Mouse (Mus musculus): ENCODE results near the gene Senp6. TPM values are rescaled to one million over a fixed set of nuclear protein-coding genes. Genes with fewer than 3 reads are reported as not detected.
A peak's percentile ranks its signal among the peaks of the same experiment; 100 is the strongest.

Senp6 gene
- polyA plus RNA-seq, 1 experiment, result 24.9 TPM

DNA sequence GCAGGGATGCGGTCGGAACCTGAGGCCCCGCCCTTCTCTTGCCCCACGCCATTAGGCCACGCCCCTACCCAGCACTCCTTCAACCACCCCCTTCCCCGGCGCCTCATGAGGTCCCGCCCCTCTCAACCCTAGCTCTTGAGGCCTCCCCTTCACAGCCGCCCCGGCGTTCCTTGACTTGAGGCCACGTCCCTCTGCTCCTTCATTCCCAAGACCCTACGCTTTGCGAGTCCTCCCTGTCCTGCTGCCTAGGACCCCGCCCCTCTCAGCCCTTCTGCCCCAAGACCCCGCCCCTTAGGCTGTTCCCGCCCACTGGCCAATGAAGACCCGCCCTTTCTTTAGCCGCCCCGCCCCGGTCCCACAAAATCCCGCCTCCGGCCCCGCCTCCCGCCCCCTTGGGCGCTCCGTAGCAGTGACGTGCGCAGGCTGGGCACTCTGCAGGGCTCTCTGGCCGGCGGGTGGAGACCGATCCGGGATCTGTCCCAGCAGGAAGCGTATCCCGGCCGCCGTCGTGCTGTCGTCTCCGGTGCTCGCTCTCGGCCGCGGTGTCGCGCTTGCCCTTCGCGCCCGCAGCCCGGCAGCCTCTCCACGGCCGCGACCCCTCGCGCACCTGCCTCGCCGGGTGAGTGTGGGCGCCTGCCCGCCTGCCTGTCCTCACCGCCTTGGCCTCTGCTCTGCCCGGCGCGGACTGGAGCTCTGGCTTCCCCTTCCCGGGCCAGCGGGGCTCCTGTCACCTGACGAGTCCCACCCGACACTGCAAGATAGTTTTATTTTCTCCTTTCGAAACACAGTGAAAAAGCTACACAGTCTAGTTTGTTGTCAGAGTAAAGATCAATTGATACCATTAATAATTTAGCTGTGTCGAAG lies 98.1 kb downstream of the Senp6 start, which contains the start of gene Myo6:
TSS of gene Myo6 (plus strand) at position 421 of the 864 bp plus-strand sequence.
- TF ChIP-seq POLR2A (IDR thresholded peaks at IDR 0.05; ENCODE audit: insufficient read length, low read depth), result peak; percentile 95
- TF ChIP-seq USF1 (IDR thresholded peaks at IDR 0.05; ENCODE audit: low read depth), result no peak
- TF ChIP-seq TCF3 (IDR thresholded peaks at IDR 0.05; ENCODE audit: insufficient read length, low read depth), result no peak
- no peak for TF ChIP-seq MAX (IDR thresholded peaks at IDR 0.05; ENCODE audit: low read depth)
- TF ChIP-seq REST (IDR thresholded peaks at IDR 0.05; ENCODE audit: insufficient read depth, insufficient read length), result no peak
- TF ChIP-seq MYOD1 (IDR thresholded peaks at IDR 0.05; ENCODE audit: control insufficient read depth in 1 of 3, insufficient read length in 2 of 3, low read depth in 2 of 3), result peak in 1 of 3 experiments; percentile 65
- TF ChIP-seq CEBPB (IDR thresholded peaks at IDR 0.05; ENCODE audit: insufficient read depth, poor library complexity, severe bottlenecking), result no peak
- no peak for TF ChIP-seq SRF (IDR thresholded peaks at IDR 0.05; ENCODE audit: control insufficient read depth, insufficient read length, low read depth)
- TF ChIP-seq POLR2AphosphoS2 (IDR thresholded peaks at IDR 0.05; ENCODE audit: insufficient read length, low read depth), result peak; percentile 93
- no peak for TF ChIP-seq E2F4 (IDR thresholded peaks at IDR 0.05; ENCODE audit: insufficient read depth)
- no peak for TF ChIP-seq TCF12 (IDR thresholded peaks at IDR 0.05; ENCODE audit: insufficient read depth, poor library complexity, severe bottlenecking)
- TF ChIP-seq MYOG (IDR thresholded peaks at IDR 0.05; ENCODE audit: control insufficient read depth in 1 of 3, insufficient read depth in 1 of 3, insufficient read length in 2 of 3, low read depth in 2 of 3), result peak in 1 of 3 experiments; percentile 33
- peak within 1 kb of the TSS; percentile 94 for H3ac ChIP-seq (ENCODE audit: control insufficient read depth, insufficient read length)
- H3K36me3 ChIP-seq (ENCODE audit: control insufficient read depth, insufficient read depth), result no peaks in the 10 kb centered on the region
- H3K4me3 ChIP-seq, result peak within 1 kb of the TSS; percentile 37
- no peaks in the 10 kb centered on the region for H3K79me2 ChIP-seq (ENCODE audit: control insufficient read depth, insufficient read depth)
- H3K4me2 ChIP-seq (ENCODE audit: low read depth), result peak within 1 kb of the TSS; percentile 90
- no peaks in the 10 kb centered on the region for H3K27me3 ChIP-seq (ENCODE audit: control insufficient read depth, insufficient read depth, insufficient read length)

DNA sequence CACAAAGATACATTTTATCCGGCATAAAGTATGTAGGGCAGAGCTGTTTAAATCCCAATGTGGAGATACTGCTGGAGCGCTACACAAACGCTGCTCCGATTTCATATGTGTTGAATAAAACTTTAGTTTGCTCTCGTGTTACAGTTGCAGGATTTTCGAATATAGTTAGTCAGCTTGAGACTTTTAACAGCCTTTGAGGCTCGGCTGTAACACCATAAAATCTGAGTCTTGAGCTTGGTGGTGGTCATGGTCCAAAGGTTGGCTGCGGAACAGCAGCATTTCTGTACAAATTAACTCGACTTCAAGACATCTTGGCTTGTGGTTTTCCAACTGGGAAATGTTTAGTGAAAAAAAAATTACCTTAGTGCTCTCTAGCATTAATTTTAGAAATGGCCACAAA lies 99.0 kb downstream of the Senp6 start:
- peak overlapping the region; percentile 94 for H3ac ChIP-seq (ENCODE audit: control insufficient read depth, insufficient read length)
- TF ChIP-seq USF1 (IDR thresholded peaks at IDR 0.05; ENCODE audit: low read depth) (no peak), REST (IDR thresholded peaks at IDR 0.05; ENCODE audit: insufficient read depth, insufficient read length) (no peak)
- no peaks in the 10 kb centered on the region for H3K79me2 ChIP-seq (ENCODE audit: control insufficient read depth, insufficient read depth)
- no peaks in the 10 kb centered on the region for H3K36me3 ChIP-seq (ENCODE audit: control insufficient read depth, insufficient read depth)
- no peaks in the 10 kb centered on the region for H3K27me3 ChIP-seq (ENCODE audit: control insufficient read depth, insufficient read depth, insufficient read length)
- H3K4me3 ChIP-seq, result peak overlapping the region; percentile 37
- H3K4me2 ChIP-seq (ENCODE audit: low read depth), result peak overlapping the region; percentile 80

DNA sequence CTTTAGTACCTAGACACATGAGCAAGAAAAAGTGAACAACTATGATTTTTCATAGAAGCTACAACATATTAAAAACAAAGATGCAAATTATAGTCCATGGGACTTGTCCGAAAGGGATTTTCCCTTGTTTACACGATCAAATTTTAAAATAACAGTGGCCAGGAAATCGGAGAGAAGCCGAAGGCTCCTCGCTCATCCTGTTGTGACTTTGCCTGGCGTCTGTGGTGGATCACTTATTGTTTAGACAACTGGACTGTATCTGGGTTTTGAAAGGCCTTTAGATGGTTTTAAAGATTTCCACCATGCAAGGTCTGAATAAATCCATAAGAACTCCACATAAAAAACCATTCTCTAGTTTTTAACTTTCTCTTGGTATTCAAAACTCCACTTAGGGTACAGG lies 99.7 kb downstream of the Senp6 start:
- H3ac ChIP-seq (ENCODE audit: control insufficient read depth, insufficient read length), result no peak overlapping the region
- no peaks in the 10 kb centered on the region for H3K36me3 ChIP-seq (ENCODE audit: control insufficient read depth, insufficient read depth)
- no peaks in the 10 kb centered on the region for H3K27me3 ChIP-seq (ENCODE audit: control insufficient read depth, insufficient read depth, insufficient read length)
- H3K79me2 ChIP-seq (ENCODE audit: control insufficient read depth, insufficient read depth), result no peaks in the 10 kb centered on the region
- H3K4me3 ChIP-seq, result peak overlapping the region; percentile 37
- no peak for TF ChIP-seq E2F4 (IDR thresholded peaks at IDR 0.05; ENCODE audit: insufficient read depth)
- no peak for TF ChIP-seq SRF (IDR thresholded peaks at IDR 0.05; ENCODE audit: control insufficient read depth, insufficient read length, low read depth)
- no peak for TF ChIP-seq TCF12 (IDR thresholded peaks at IDR 0.05; ENCODE audit: insufficient read depth, poor library complexity, severe bottlenecking)
- H3K4me2 ChIP-seq (ENCODE audit: low read depth), result peak overlapping the region; percentile 80

DNA sequence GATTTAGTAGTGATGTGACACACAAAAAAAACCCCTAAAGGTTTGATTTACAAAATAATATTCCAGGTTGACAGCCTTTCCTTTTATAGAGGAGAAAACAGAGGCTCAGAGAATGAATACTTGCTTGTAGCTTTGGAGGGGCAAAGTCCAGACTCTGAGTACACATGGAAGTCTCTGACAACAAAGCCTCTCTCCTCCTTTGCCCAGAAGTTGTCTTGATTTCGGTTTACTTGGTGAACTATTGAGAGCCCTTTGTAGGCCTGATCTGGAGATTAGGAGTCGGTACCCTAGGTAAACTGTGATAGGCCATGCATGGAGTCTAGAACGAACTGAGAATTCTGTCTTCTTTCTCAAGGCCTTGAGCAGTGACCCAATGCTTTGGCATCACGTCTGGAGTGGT lies 100.4 kb downstream of the Senp6 start:
- Histone ChIP-seq H3K4me2 (ENCODE audit: low read depth) (no peak overlapping the region), H3ac (ENCODE audit: control insufficient read depth, insufficient read length) (no peak overlapping the region), H3K79me2 (ENCODE audit: control insufficient read depth, insufficient read depth) (no peaks in the 10 kb centered on the region), H3K27me3 (ENCODE audit: control insufficient read depth, insufficient read depth, insufficient read length) (no peaks in the 10 kb centered on the region), H3K36me3 (ENCODE audit: control insufficient read depth, insufficient read depth) (no peaks in the 10 kb centered on the region), H3K4me3 (no peak overlapping the region)
- no peak for TF ChIP-seq MYOG (IDR thresholded peaks at IDR 0.05; ENCODE audit: control insufficient read depth in 1 of 3, insufficient read depth in 1 of 3, insufficient read length in 2 of 3, low read depth in 2 of 3)
- TF ChIP-seq MYOD1 (IDR thresholded peaks at IDR 0.05; ENCODE audit: control insufficient read depth in 1 of 3, insufficient read length in 2 of 3, low read depth in 2 of 3), result no peak
- no peak for TF ChIP-seq TCF12 (IDR thresholded peaks at IDR 0.05; ENCODE audit: insufficient read depth, poor library complexity, severe bottlenecking)
- TF ChIP-seq USF1 (IDR thresholded peaks at IDR 0.05; ENCODE audit: low read depth), result no peak

DNA sequence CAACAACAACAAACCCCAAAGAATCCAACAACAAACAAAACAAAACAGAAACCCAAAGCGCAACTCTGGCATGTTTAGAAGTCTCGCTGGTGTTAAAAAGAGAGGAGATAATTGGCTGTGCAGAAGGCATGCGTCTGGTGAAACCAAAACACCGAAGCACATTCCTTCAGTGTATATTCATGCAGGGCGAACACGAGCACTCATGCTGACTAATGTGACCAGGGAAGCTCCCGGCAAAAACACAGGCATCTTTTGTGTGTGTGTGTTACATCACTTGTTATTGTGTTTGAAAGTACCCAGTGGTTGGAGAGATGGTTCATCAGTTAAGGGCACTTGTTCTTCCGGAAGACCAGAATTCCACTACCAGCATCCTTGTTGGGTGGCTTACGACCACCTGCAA lies 102.8 kb downstream of the Senp6 start:
- no peaks in the 10 kb centered on the region for H3K27me3 ChIP-seq (ENCODE audit: control insufficient read depth, insufficient read depth, insufficient read length)
- TF ChIP-seq MAX (IDR thresholded peaks at IDR 0.05; ENCODE audit: low read depth) (no peak), MYOD1 (IDR thresholded peaks at IDR 0.05; ENCODE audit: control insufficient read depth in 1 of 3, insufficient read length in 2 of 3, low read depth in 2 of 3) (no peak), POLR2AphosphoS2 (IDR thresholded peaks at IDR 0.05; ENCODE audit: insufficient read length, low read depth) (no peak), SRF (IDR thresholded peaks at IDR 0.05; ENCODE audit: control insufficient read depth, insufficient read length, low read depth) (no peak), TCF3 (IDR thresholded peaks at IDR 0.05; ENCODE audit: insufficient read length, low read depth) (no peak), CEBPB (IDR thresholded peaks at IDR 0.05; ENCODE audit: insufficient read depth, poor library complexity, severe bottlenecking) (no peak), USF1 (IDR thresholded peaks at IDR 0.05; ENCODE audit: low read depth) (no peak), REST (IDR thresholded peaks at IDR 0.05; ENCODE audit: insufficient read depth, insufficient read length) (no peak), POLR2A (IDR thresholded peaks at IDR 0.05; ENCODE audit: insufficient read length, low read depth) (no peak), TCF12 (IDR thresholded peaks at IDR 0.05; ENCODE audit: insufficient read depth, poor library complexity, severe bottlenecking) (no peak), MYOG (IDR thresholded peaks at IDR 0.05; ENCODE audit: control insufficient read depth in 1 of 3, insufficient read depth in 1 of 3, insufficient read length in 2 of 3, low read depth in 2 of 3) (no peak), E2F4 (IDR thresholded peaks at IDR 0.05; ENCODE audit: insufficient read depth) (no peak)
- no peaks in the 10 kb centered on the region for H3K79me2 ChIP-seq (ENCODE audit: control insufficient read depth, insufficient read depth)
- H3ac ChIP-seq (ENCODE audit: control insufficient read depth, insufficient read length), result no peak overlapping the region
- no peaks in the 10 kb centered on the region for H3K36me3 ChIP-seq (ENCODE audit: control insufficient read depth, insufficient read depth)
- H3K4me2 ChIP-seq (ENCODE audit: low read depth), result peak overlapping the region; percentile 42
- no peak overlapping the region for H3K4me3 ChIP-seq

Measured in myocyte (in vitro differentiated cells).